Mouse (Mus musculus) lung, adult 2 months (tissue): ENCODE results near the gene Vdac2.

ENCODE experiments used
- CTCF ChIP-seq: fragments of 200-500 bp; IDR thresholded peaks from 2 replicates; pipeline ENCODE4 v1.5.1; 2011; ENCODE audit warnings: mild to moderate bottlenecking, low read length, control low read depth; ENCODE audit not compliant: insufficient read depth
- POLR2A ChIP-seq: fragments of 200-500 bp; IDR thresholded peaks from 2 replicates; pipeline ENCODE4 v1.6.1; 2011; ENCODE audit warnings: low read depth, mild to moderate bottlenecking, control low read depth, low read length, borderline replicate concordance; ENCODE audit errors: extremely low read depth

DNA sequence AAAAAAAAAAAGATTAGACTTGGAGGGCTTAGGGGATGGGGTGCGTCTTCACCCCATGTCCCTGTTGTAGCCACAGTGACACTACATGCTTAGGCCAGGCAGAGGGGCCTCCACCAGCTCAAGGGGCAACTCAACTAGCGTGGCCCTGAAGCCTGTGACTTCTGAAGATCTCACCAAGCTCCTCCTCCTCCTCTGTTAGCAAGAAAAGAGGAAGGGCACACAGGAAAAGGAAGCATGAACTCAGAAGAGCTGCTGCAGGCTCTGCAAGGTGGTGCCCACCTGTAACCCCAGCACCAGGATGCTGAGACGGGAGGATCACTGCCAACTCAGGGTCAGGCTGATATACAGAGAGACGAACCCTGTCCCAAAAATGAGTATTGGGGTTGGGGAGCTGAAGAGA is 13.7 kb upstream of the Vdac2 start:
- TF ChIP-seq CTCF (no peak), POLR2A (no peak)
